Mouse (Mus musculus) heart, embryonic 14.5 days (tissue): Measurements from ENCODE around the gene Pdia5. TPM values are rescaled to one million over a fixed set of nuclear protein-coding genes. Genes with fewer than 3 reads are reported as not detected.

Experiments
- ATAC-seq: fragments of 200-750 bp; cut with Nextera tagmentation; 2 replicates; pipeline ENCODE4 v1.8.0; 2017; ENCODE audit warnings: low read depth, moderate TSS enrichment; ENCODE audit not compliant: insufficient number of reproducible peaks, insufficient read depth, low FRiP score
- H3K27ac ChIP-seq, 2 experiments: fragments of 200-500 bp in 1 of 2; fragments of 300-500 bp in 1 of 2; sonication (generic) in 1 of 2; replicated peaks in 1 of 2; 2 replicates each; pipeline ENCODE4 v1.5.1; 2012 to 2014; ENCODE audit warnings: low read depth in 2 of 2, low read length in 2 of 2, control low read depth in 1 of 2, mild to moderate bottlenecking in 1 of 2, mixed read lengths in 1 of 2; ENCODE audit not compliant: control insufficient read depth in 1 of 2, insufficient read depth in 1 of 2
- H3K27me3 ChIP-seq: fragments of 300-500 bp; sonication (generic); 2 replicates; pipeline ENCODE4 v1.6.1; 2014; ENCODE audit warnings: mild to moderate bottlenecking, low read length, control low read depth; ENCODE audit not compliant: control insufficient read depth, insufficient read depth
- H3K36me3 ChIP-seq: fragments of 300-500 bp; sonication (generic); 2 replicates; pipeline ENCODE4 v1.6.1; 2014; ENCODE audit warnings: mild to moderate bottlenecking, control low read depth, low read length, mixed read lengths; ENCODE audit not compliant: control insufficient read depth, insufficient read depth
- H3K4me1 ChIP-seq, 2 experiments: fragments of 200-500 bp in 1 of 2; fragments of 300-500 bp in 1 of 2; sonication (generic) in 1 of 2; 2 replicates each; pipeline ENCODE4 v1.6.1; 2012 to 2014; ENCODE audit warnings: low read length in 2 of 2, control low read depth in 1 of 2, mixed read lengths in 1 of 2; ENCODE audit not compliant: control insufficient read depth in 2 of 2, insufficient read depth in 2 of 2
- H3K4me2 ChIP-seq: fragments of 300-500 bp; sonication (generic); 2 replicates; pipeline ENCODE4 v1.6.1; 2014; ENCODE audit warnings: mild to moderate bottlenecking, low read length
- H3K4me3 ChIP-seq, 2 experiments: fragments of 200-500 bp in 1 of 2; fragments of 300-500 bp in 1 of 2; sonication (generic) in 1 of 2; 2 replicates each; pipeline ENCODE4 v1.5.1; 2012 to 2014; ENCODE audit warnings: low read length in 2 of 2, mild to moderate bottlenecking in 2 of 2, control low read depth in 1 of 2, low read depth in 1 of 2, moderate library complexity in 1 of 2; ENCODE audit not compliant: control insufficient read depth in 1 of 2, insufficient read depth in 1 of 2
- H3K9ac ChIP-seq: fragments of 300-500 bp; sonication (generic); 2 replicates; pipeline ENCODE4 v1.6.1; 2014; ENCODE audit warnings: mild to moderate bottlenecking, low read length
- H3K9me3 ChIP-seq: fragments of 300-500 bp; sonication (generic); 2 replicates; pipeline ENCODE4 v1.6.1; 2016; ENCODE audit warnings: low read length, control low read depth; ENCODE audit not compliant: control insufficient read depth
- WGBS: fragments of 180-500 bp; shearing (Covaris S2); extraction: QIAGEN DNeasy Blood & Tissue Kit; methylation state at CpG from one replicate; pipeline ENCODE4 v1.1.7; 2014; 5-methylcytosine and 5-hydroxymethylcytosine counted together
- polyA plus RNA-seq: library from polyadenylated mRNA; unstranded; fragments of >200 nt; fragmentation: Nextera tagmentation; extraction: Ambion mirVana; gene quantifications from 2 replicates; pipeline ENCODE4 v1.2.1, GENCODE M21; 2014

The Pdia5 gene
- polyA plus RNA-seq, 1 experiment from 2014 or later: 14.7 TPM

- Histone ChIP-seq H3K9ac (no peak overlapping the region), H3K36me3 (peaks cover 52% of the 10 kb centered on the region), H3K9me3 (no peaks in the 10 kb centered on the region), H3K4me1 (peaks cover 5 to 6% of the 10 kb centered on the region in 2 experiments; a peak in 1 of 4 replicates), H3K27me3 (no peaks in the 10 kb centered on the region), H3K4me2 (no peak overlapping the region), H3K4me3 (no peak overlapping the region), H3K27ac (no peak overlapping the region)
- ATAC-seq: no peak
- 80% methylated on average over 8 of the region's 8 CpGs for WGBS
Measured at GRCm38 (mm10) chr16:35457488-35457887, 33.2 kb downstream of the Pdia5 start.

DNA sequence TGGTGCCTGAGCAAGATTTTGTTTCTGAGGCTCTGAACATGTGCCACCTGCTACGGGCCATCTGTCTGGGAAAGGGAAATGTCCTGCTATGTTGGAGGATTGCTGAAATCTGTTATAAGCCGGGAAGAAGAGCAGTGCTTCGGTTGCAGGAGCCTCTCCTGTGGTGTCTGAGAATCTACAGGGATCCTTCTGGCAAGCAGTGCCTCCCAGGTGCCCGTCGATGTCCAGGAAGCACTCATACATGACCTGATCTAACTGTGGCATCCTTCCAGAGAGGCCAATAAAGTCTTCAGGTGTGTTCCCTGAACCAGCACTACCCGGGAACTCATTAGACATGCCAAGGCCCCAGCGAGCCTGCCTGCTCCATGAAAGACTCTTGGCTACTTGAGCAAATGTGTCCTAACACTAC lies 33.7 kb downstream of the Pdia5 start:
- no peak for ATAC-seq
- Histone ChIP-seq H3K4me2 (no peak overlapping the region), H3K36me3 (peaks cover 48% of the 10 kb centered on the region), H3K27ac (no peak overlapping the region), H3K4me1 (peaks cover 5 to 6% of the 10 kb centered on the region in 2 experiments; a peak in 1 of 4 replicates), H3K27me3 (no peaks in the 10 kb centered on the region), H3K9ac (no peak overlapping the region), H3K9me3 (no peaks in the 10 kb centered on the region), H3K4me3 (no peak overlapping the region)
- WGBS: 92% methylated on average over 7 of the region's 7 CpGs

GRCm38 (mm10) chr16:35456305-35456704 lies 34.4 kb downstream of the Pdia5 start:
- no peaks in the 10 kb centered on the region for H3K27me3 ChIP-seq
- peaks cover 5 to 6% of the 10 kb centered on the region in 2 experiments; a peak in 1 of 4 replicates for H3K4me1 ChIP-seq
- no peaks in the 10 kb centered on the region for H3K9me3 ChIP-seq
- no peak overlapping the region for H3K4me3 ChIP-seq
- no peak overlapping the region for H3K4me2 ChIP-seq
- no peak for ATAC-seq
- no peak overlapping the region for H3K9ac ChIP-seq
- no peak overlapping the region for H3K27ac ChIP-seq
- WGBS: 83% methylated on average over 9 of the region's 9 CpGs
- H3K36me3 ChIP-seq: peaks cover 43% of the 10 kb centered on the region

GRCm38 (mm10) chr16:35455822-35456221 lies 34.9 kb downstream of the Pdia5 start:
- H3K36me3 ChIP-seq: peaks cover 39% of the 10 kb centered on the region
- no peaks in the 10 kb centered on the region for H3K9me3 ChIP-seq
- 89% methylated on average over 10 of the region's 10 CpGs for WGBS

DNA sequence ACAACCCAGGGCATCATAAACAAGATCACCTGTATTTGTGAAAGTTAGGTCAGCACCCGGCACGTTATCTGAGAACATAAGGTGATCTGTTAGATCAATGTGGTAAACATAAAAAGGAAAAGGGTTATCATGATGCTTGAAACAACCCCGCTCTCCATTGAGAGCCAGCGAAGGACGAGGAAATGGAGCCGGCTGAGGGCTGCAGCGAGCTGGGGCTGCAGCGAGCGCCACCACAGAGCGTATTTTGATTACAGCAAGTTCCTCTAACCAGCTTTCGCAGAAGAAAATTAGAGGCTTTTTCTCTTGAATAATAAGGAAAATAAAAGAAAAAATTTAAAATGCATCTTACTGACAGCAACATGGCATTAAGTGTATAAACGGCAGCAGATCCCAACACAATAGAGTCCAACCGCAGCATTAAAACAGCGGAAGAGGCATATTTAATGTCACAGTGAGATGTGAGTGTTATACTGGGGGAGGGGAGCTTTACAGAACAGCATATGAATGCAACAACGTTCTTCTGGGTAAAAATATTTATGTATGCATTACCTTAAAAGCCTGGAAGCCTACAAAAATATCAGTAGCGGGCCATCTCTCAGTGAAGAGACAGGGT lies 40.5 kb downstream of the Pdia5 start:
- Histone ChIP-seq H3K4me1 (peaks cover 5 to 6% of the 10 kb centered on the region in 2 experiments; a peak in 1 of 4 replicates), H3K4me3 (no peak overlapping the region), H3K27ac (no peak overlapping the region), H3K36me3 (peaks cover 28% of the 10 kb centered on the region), H3K4me2 (no peak overlapping the region), H3K9me3 (no peaks in the 10 kb centered on the region), H3K27me3 (no peaks in the 10 kb centered on the region), H3K9ac (no peak overlapping the region)
- 95% methylated on average over 16 of the region's 16 CpGs for WGBS
- no peak for ATAC-seq

More at GRCm38 (mm10) chr16:35455822-35456221, 34.9 kb downstream of the Pdia5 start:
- Histone ChIP-seq H3K4me1 (peaks cover 5 to 6% of the 10 kb centered on the region in 2 experiments; a peak in 1 of 4 replicates), H3K9ac (no peak overlapping the region), H3K27me3 (no peaks in the 10 kb centered on the region), H3K4me3 (no peak overlapping the region), H3K4me2 (no peak overlapping the region), H3K27ac (no peak overlapping the region)
- ATAC-seq: no peak

GRCm38 (mm10) chr16:35442026-35442415 lies 48.7 kb downstream of the Pdia5 start:
- H3K36me3 ChIP-seq: peaks cover 10% of the 10 kb centered on the region
- no peaks in the 10 kb centered on the region for H3K9me3 ChIP-seq
- H3K4me2 ChIP-seq: no peak overlapping the region
- 86% methylated on average over 4 of the region's 4 CpGs for WGBS
- H3K9ac ChIP-seq: no peak overlapping the region
- no peak for ATAC-seq
- H3K27me3 ChIP-seq: no peaks in the 10 kb centered on the region
- no peak overlapping the region for H3K27ac ChIP-seq
- no peak overlapping the region for H3K4me3 ChIP-seq
- H3K4me1 ChIP-seq: peaks cover 15 to 17% of the 10 kb centered on the region in 2 experiments

- WGBS: 87% methylated on average over 9 of the region's 9 CpGs
- Histone ChIP-seq H3K9ac (no peak overlapping the region), H3K9me3 (no peaks in the 10 kb centered on the region), H3K27ac (no peak overlapping the region), H3K27me3 (no peaks in the 10 kb centered on the region), H3K4me2 (no peak overlapping the region), H3K36me3 (peaks cover 16% of the 10 kb centered on the region), H3K4me3 (no peak overlapping the region), H3K4me1 (peaks cover 15 to 17% of the 10 kb centered on the region in 2 experiments)
- ATAC-seq: no peak
Measured at GRCm38 (mm10) chr16:35441346-35442025, 49.2 kb downstream of the Pdia5 start.
